Mouse (Mus musculus) cerebellum, adult 11-12 months (tissue): ENCODE measurements around the gene Sh2d5.
A peak's percentile ranks its signal among the peaks of the same experiment; 100 is the strongest.

ENCODE experiments used
- DNase-seq: peaks from one replicate; pipeline ENCODE4 v3.0.0; 2022

Sh2d5 gene

DNA sequence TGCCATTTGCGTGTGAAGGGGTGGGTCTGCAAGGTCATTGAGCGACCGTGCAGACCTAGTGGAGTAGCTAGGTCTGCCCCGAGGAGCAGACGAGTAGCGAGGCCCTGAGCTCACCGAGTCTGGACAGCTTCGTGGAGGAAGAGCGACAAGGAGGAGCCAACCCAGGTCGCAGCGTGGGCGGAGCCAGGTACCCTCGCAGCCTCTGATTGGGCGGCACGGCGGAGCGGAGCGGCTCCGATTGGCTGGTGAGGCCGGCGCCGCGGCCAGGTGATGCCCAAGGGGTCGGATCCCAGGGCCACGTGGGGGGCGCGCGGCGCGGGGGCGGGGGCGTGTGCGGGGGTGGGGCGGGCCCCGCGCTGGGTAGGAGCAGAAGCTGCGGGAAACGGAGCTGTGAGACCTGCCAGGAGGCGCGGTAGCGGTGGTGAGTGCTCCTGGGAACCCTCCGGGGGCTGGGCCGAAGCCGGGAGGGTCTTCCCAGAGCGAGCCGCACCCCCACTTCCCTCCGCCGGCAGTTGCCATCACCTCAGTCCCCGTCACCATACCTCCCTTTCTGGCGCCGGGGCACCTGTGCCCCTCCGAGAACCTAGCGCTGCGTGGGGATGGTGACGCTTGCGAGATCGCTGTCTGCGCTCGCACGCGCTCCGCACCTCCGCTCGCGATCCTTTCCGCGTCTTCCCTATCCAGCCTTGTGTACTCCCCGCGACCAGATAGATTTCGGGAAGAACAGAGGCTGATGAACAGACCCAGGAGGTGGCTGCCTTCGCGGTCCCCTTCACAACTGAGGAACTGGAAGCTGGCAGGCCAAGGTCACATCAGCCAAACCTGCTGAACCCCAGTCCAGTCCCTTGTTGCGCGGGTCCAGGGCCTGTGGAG is at the start of gene Sh2d5, which contains the start of gene Kif17:
TSS of gene Sh2d5 (plus strand) at position 316 of the 873 bp plus-strand sequence.
TSS of gene Kif17 (plus strand) at position 348 of the 873 bp plus-strand sequence.
- DNase-seq = peak; percentile 96

DNA sequence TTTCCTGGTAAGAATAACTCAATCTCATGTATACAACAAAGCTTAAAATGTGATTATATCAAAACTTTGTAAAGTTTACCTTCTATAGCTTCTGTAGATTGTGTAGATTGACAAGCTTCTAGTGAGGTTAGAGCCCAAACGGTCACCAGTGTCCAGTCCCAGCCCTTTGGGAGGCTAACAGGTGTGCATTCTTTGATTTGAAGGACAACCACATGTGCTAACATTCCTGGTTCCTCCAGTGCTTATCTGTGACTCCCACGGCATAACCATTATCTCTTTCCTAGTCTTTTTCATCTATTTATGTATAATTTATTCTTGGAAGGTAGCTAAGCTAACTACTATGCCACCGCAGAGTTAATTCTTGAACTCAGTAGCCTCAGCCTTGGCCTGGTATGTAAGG is 49.4 kb upstream of the Sh2d5 start:
- no peak for DNase-seq

DNA sequence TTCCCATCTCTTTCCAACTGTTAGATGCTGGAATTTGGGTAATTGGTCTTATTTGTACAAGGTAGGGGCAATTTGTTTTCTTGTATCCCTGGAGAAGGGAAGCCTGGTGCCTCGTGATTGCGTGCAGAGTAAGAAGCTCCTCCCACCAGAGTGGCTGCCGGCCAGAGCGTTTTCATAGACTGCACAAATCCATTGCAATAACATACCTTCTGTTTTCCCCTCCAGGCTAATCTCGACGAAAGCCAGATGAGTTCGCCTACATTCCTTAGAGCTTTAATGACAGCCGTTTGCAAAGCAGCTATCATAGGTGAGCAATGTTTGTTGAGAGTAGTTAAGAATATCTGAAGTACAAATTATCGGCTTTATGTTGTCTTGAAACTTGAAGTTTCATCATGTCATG is 48.5 kb upstream of the Sh2d5 start:
- DNase-seq = no peak

DNA sequence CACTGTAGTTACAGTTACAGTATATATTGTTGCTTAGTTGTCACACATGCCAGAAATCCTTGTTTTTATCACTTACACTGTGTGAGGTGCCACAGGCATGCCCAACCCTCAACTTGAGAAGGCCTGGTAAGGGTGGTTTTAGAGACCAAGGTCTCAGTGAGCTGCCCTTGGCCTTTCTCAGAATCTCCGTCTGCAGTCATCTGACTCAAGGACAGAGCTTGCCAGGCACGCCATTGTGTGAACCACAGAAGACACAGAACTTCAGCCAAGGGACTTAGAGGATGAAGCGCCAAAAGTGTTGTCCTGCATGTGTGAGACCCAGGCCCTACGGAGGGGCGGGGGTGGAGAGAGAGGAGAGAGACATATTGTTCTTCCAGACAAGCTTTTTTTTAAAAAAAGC is 40.1 kb upstream of the Sh2d5 start:
- no peak for DNase-seq

DNA sequence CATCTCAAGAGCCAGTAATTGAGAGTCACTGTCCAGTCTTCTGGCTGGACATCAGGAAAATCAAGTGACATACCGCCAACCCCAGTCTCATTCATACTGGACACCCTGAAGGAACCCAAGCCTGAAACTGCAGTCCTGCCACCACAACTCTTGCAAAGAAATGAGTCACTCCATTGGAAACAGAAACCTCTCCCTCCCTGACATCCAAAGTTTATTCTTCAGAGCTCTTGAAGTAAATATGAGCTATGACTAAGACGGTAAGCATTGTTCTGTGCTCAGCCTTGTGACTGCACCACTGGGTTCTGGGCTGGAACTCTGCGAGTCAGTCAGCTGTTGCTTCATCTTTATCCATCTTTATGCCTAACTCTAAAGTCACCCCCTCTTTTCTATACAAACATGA is 36.3 kb upstream of the Sh2d5 start:
- no peak for DNase-seq

DNA sequence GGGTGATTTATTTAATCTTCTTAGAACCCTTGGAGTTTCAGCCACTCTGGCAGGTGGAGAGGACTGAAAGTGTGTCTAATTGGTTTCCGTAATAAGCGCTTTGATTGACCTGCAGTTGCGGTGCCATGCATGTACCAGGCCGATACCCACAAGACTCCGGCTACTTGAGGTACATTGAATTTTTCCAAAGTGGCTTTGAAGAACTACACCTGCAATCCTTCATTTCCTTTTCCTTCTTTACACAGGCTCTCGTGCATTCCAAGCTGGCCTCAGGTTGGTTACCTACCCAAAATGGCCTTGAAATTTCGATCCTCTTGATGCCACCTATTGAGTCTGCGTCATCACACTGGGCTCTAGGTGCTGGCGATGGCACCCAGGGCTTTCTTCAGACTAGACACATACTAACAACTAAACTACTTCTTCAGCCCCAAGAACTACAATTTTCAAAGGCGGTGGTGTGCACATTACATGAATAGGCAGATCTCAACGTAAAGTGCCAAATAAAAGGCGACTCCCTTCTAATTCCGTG is 34.5 kb upstream of the Sh2d5 start:
- DNase-seq = no peak

DNA sequence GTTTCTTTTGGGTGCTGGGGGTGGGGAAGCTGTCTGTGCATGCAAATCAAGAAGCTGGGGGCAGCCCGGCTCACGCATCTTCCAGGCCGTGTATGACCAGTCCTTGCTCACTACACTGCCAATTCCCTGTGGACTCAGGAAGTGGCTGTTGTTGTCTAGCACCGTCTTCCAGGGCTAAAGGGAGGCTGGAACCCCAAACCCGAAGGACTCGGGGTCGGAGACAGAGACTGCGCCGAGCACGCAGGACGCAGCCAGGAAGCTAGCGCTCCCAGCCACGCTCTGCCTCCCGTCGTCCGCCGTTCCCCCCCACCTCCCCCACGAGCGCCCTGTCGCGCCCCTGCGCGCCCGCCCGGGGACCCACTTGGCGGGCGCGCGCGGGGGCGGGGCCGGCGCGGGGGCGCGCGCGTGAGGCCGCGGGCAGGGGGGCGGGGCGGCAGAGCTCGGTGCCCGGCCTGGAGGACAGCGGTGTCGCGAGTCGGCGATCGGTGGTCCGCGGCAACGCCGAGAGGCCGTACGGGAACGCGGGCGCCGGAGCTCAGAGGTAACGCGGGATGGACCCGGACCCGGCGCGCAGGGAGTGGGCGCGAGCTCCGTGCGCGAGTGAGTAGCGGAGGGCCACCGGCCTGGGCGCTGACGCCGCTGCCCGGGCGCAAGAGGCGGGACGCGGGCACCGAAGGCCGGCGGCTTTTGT is 33.9 kb upstream of the Sh2d5 start, which contains the start of gene Hp1bp3:
TSS of gene Hp1bp3 (plus strand) at position 97 of the 691 bp plus-strand sequence.
- peak; percentile 83 for DNase-seq

DNA sequence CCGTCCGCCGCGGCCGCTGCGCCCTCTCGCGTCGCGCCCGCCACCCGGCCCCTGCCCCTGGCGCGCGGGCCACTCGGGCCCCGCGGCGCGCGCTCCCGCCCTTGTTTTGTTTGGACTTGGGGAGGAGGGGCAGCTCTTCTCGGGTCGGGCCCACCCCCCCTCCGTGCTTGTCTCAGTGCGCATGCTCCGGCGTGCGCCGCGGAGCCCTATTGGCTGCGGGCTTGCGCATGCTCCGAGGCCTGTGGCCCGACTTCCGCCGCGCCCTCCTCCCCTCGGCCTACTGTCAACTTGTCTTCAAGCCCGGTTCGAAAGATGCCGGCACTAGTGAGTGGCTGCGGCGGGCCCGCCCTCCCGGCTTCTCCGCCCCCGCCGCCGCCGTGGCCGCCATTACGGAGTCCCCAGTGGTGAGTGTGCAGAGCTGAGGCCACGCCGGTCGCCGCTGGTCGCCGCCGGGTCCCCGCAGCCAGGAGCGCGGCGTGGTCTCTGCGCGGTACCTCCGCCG is 33.3 kb upstream of the Sh2d5 start:
- peak; percentile 98 for DNase-seq

DNA sequence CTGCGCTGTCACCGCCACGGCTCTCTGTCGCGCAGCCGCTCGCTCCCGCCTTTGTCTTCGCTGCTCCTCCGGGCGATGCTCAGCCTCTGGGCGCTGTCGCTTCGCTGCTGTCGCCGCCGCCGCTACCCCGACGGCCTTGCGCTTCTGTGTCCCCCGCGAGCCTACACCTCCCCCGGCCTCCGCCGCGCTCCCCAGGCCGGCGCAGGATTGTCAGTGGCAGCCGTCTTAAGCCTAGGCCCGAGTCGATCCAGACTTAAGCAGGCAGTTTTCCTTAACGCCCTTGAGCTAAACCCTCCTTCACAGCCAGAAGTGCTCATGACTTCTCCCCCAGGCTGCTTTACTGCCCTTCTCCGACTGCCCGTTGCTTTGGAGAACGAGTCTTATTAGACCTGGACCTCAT is 32.8 kb upstream of the Sh2d5 start:
- no peak for DNase-seq

DNA sequence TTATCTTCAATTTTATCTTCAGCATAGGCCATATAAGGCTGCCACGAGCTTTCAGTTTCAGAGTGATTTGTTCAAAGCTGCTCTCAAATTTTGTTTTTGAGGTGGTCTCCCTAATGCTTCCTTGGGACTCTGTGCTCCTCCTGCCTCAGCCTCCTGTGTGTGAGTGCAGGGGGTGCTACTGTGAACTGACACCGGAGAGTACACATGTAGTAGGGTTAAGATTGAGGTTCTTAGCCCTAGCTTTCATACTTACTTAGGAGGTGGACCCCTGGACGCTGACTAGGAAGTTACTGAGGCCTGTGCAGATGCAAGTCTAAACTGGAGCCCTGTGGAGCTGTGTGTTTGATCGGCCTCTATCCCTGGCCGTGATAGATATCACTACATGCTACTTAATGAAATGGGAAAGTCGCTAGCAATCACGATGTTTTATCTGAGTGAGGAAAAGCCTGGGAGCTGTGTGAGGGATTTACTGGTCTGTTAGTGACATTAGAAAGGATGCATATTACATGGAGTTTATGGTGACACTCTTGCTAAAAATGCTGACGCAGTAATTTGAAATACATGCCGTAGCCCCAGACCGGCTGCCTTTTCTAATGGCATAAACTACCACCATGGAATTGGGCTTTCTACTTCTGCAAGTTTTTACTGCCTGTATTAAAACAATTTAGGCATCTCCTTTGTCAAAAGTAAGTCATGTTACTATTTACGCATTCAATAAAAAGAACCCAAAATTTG is 32.1 kb upstream of the Sh2d5 start:
- no peak for DNase-seq

DNA sequence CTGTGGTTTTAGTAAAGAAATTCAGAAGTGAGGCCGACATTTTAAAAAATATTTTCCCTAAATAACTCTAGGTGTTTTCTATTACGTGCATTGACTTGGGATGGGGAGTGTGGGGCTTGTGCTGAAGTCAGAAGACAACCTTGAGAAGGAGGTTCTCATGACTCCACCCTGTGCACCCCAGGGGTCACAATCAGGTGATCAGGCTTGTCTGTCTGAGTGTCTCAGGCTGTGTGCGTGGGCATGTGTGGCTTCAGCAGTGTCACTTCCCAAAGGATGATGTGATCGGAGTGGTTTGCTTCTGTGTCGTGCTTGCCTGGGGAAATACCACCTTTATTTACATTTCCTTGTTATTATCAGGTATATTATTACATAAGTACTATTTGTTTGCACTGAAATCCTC is 30.9 kb upstream of the Sh2d5 start:
- DNase-seq = no peak

DNA sequence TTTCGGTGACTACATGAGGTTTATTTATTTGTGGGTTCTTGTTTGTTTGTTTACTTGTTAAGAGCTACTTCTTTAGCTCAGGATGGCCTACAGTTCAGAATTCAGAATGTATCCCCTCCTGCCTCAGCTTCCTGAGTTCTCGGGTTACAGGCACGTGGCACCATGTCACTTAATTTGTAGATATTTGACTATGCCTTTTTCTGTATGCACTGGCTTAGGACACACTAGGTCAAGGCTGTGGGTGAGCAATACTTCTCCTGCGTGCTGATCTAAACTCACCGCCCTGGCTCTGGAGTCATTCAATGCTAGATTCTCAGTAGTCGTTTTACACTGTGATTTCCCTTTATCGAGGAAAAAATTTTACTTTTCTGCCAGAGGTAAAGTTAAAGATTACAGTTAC is 29.4 kb upstream of the Sh2d5 start:
- no peak for DNase-seq

DNA sequence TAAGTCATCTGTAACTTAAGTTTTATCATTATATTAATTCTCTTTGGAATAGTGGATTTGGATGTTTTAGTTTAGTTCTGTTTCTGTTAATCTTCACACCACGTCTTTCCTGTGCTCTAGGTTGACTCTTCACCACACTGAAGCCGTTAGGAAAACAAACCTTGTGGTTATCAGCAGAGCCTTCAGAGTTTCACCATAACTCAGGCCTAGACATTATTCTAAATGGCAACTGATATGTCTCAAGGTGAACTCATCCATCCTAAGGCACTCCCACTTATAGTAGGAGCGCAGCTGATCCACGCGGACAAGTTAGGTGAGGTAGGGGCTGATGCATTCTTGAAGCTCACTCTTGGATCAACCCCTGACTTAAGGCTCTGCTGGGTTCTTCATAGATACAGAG is 28.8 kb upstream of the Sh2d5 start:
- DNase-seq = no peak

DNA sequence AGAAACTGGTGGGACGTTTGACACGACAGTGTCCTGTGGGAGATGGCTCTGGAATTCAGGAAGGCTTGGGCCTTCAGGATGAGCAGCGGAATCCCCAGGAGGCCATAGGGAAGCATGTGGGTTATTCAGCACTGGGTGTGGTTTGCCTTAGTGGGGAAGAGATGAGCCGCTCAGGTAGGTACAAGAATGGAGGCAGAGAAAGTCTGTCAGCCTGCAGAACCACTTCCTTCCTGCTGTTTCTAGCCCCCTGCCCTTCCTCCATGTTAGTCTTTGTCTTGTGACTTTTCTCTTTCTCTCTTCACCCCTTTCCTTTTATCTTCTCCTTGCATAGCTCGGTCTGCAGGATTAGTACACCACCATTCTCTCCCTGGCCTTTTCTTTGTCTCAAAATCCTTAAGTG is 27.8 kb upstream of the Sh2d5 start:
- DNase-seq = no peak

DNA sequence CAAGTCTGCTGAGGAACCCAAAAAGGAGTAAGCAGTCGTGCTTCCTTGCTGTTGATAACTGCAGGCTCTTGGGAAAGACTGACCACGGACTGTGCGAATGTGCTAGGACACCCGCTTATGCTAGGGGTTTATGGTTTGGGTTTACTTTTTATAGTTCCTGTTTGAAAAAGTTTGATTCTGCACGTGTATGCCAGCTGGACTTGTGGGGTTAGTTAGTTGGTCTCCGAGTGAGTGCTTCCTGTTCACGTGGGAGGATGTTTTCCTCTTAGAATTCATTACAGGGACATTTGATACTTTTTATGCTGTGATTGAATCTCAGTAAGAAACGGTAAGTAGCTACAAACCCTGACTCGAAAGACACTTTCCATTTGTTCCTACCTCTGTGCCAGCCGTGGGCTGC is 26.6 kb upstream of the Sh2d5 start:
- DNase-seq = no peak

DNA sequence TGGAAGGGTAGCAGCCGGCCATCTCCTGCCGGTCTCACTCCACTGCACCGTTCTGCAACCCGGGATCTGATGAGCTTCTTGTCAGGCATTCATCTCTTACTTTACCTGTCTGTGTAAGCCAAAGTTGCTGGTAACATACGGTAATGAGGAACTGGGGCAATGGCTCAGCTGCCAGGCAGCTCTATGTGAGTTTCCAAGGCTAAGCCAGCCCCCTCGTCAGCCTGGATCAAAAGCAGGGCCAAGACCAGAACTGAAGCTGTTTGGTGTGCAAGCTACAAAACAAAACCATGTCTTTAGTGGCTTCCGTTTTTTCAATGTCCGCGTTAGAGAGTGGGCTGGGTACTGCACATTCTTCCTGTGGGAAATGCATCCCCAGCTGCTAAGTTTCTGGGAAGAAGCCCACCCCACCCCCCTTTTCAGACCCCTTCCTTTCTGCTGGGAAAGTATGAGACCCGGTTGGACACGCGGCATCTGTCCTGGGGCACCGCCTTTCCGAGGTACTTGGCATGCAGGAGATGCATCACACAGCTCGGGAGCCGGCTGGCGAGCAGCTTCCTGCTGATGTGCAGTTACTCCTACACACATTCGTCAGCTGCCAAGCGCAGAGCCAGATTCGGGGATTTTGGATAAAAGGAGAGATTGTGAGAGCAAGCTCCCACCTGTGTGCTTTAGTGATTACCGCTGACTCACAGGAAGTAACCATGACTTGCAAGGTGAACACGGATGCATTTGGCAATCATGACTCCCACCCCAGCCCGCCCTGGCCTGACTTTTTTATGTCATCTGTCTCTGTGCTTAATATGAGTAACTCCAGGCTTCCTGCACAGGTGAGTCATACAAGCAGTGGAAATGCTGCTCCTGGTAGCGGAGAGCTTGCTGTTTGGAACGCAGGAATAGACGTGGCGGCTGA is 3.2 kb upstream of the Sh2d5 start:
- no peak for DNase-seq

DNA sequence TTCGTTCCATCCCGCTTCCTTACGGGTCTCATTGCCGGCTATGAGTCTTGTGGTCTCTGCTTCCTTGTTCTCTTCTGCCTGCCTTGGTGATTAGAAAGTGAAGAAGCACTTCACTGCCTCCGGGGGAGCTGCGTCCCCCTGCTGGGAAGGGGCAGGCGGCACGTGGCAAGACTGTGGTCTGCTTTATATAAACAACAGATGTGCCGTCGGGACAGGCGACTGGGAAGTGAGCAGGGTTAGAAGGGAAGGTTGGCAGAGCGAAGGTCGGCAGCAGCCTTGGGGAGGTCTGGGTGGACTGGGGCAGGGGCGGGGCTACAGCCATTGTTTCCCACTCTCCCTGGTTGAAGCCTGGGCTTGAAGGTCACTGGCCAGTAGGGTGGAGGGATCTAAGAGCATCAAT is 1.6 kb downstream of the Sh2d5 start:
- DNase-seq = peak; percentile 45

DNA sequence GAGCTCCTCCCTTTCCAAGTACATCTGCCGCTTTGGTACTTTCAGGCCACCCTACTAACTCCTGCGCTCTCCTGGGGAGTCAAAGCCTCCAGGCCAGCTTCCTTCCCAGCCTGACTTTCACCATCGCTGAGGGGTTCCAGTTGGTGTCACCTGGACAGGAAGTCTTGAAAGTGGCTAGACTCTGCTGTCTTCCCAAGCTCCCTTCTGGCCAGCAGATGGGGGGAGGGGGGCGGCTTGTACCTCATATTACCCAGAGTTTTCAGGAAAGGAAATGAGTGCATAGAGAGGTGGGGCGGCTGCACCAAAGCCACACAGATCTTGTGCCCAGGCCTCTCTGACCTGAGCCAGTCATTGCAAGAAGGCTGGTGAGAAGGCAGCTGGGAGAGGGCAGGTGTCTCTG is 2.0 kb downstream of the Sh2d5 start:
- no peak for DNase-seq

DNA sequence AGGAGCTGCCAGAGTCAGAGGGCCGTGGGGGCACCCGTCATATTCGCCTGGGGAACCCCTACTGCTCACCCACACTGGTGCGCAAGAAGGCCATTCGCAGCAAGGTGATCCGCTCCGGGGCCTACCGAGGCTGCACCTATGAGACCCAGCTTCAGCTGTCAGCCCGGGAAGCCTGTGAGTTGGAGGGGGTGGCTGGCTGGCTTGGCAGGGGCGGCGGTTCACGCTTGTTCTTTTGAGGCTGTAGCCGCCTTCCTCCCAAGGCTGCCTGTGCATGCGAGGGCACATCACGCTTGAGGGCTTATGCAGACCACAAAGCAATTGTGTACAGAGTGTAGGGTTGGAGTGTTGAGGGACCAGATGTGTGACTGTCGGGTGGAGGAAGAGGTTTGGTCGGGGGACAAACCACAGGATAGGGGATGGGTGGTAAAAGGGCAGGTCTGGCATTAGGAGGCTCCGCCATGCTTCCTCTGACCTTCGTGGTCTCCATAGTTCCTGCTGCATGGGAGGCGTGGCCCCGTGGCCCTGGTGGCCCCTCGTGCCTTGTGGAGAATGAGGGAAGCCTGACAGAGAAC is 7.0 kb downstream of the Sh2d5 start:
- DNase-seq = no peak

DNA sequence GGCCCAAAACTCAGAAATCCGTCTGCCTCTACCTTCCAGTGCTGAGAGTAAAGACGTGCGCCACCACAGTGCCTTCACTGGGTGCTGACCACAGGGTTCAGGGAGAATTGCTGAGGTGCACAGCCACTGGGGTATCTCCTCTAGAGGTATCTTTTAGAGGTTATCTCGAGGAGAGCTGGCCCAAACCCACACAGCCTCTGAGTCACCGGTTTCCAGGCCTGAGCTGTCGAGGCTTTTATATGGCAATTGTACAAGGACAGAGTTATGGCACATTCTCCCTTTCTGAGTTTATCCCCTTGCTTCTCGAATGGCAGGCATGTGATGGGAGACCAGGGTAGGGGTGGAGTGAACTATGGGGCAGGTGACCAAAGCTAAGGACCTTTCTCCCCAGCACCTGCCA is 8.5 kb downstream of the Sh2d5 start:
- DNase-seq = no peak

DNA sequence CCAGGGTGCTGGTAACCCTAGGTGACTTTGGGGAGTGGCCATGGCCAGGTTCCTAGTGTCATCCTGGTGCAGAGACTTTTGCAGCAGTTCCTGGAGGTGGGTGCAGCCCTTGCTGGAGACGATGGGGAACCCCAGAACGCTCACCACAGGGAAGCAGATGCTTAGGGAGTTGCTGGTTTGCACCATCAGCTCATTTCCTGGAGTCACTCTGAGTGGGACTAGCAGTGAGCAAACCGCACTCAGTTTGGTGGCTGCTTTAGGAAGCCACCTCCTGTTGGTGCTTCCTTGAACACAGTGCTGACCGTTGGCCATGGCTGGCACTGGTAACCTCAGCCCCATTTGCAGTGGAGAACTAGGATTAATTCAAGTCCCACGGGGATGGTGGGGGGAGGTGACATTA is 9.3 kb downstream of the Sh2d5 start:
- DNase-seq = no peak
